Comparison of ENCODE assay signal across 18 mouse cellular contexts in genomic region chr3:124752571-124753118, GRCm38 (mm10).
A peak's percentile ranks its signal among the peaks of the same experiment; 100 is the strongest.
DNase-seq lines count a peak whose midpoint lies in the region; ATAC-seq lines count a peak whose summit lies in the region.
"Had no signal": no experiment of that assay in that cellular context is flagged by ENCODE, and none has a peak within 500 bp of the region (broad histone marks: within the 10 kb centered on the region; RNA-seq: fewer than 3 reads in every experiment).

No protein-coding gene starts in this region.

- no peaks in the 10 kb centered on the region for H3K9me3 ChIP-seq in kidney, embryonic 14.5 days (ENCODE audit: control insufficient read depth, low read length)
- no peaks in the 10 kb centered on the region for H3K9me3 ChIP-seq in limb, embryonic 11.5 days (ENCODE audit: control insufficient read depth, low read length)
- no peaks in the 10 kb centered on the region for H3K9me3 ChIP-seq in limb, embryonic 10.5 days (replicated peaks)
- H3K9me3 ChIP-seq in limb, embryonic 13.5 days, result no peaks in the 10 kb centered on the region
- H3K9me3 ChIP-seq: forebrain, embryonic 13.5 days; heart, embryonic 12.5 days; hindbrain, embryonic 10.5 days had no signal

- H3K4me2 ChIP-seq in kidney, embryonic 14.5 days (replicated peaks; ENCODE audit: low read depth, low read length), result no peak overlapping the region
- no peak overlapping the region for H3K4me2 ChIP-seq in limb, embryonic 11.5 days (ENCODE audit: low read depth, severe bottlenecking)
- no peak overlapping the region for H3K4me2 ChIP-seq in limb, embryonic 13.5 days (replicated peaks)
- H3K4me2 ChIP-seq: forebrain, embryonic 13.5 days; heart, embryonic 12.5 days; hindbrain, embryonic 14.5 days had no signal

- H3K36me3 ChIP-seq in kidney, embryonic 14.5 days (ENCODE audit: control insufficient read depth, insufficient read depth, low read length), result no peaks in the 10 kb centered on the region
- H3K36me3 ChIP-seq in limb, embryonic 11.5 days (ENCODE audit: control insufficient read depth, insufficient read depth, low read length), result no peaks in the 10 kb centered on the region
- no peaks in the 10 kb centered on the region for H3K36me3 ChIP-seq in limb, embryonic 10.5 days
- H3K36me3 ChIP-seq in limb, embryonic 13.5 days, result no peaks in the 10 kb centered on the region
- H3K36me3 ChIP-seq: heart, embryonic 12.5 days; hindbrain, embryonic 10.5 days had no signal

- H3K4me1 ChIP-seq in kidney, embryonic 14.5 days (ENCODE audit: control insufficient read depth, insufficient read depth, low read length), result no peaks in the 10 kb centered on the region
- H3K4me1 ChIP-seq in limb, embryonic 11.5 days (ENCODE audit: control insufficient read depth, insufficient read depth, low read length), result no peaks in the 10 kb centered on the region
- H3K4me1 ChIP-seq in limb, embryonic 10.5 days, result no peaks in the 10 kb centered on the region
- no peaks in the 10 kb centered on the region for H3K4me1 ChIP-seq in limb, embryonic 13.5 days
- H3K4me1 ChIP-seq: forebrain, embryonic 13.5 days; heart, embryonic 12.5 days; hindbrain, embryonic 10.5 days had no signal

- ATAC-seq in kidney, embryonic 14.5 days (ENCODE audit: low FRiP score, low TSS enrichment), result peak; percentile 75; the same call in 1 of the 2 replicates
- ATAC-seq in limb, embryonic 11.5 days (ENCODE audit: insufficient number of reproducible peaks, low FRiP score, low TSS enrichment, low read depth), result peak; percentile 40; the same call in 1 of the 2 replicates
- ATAC-seq in limb, embryonic 13.5 days (ENCODE audit: low FRiP score, low read depth), result 0 out of 2 replicates have a peak, but pooled peaks have one; percentile 15
- ATAC-seq: forebrain, embryonic 13.5 days; forebrain, postnatal 0 days had no signal

- H3K9ac ChIP-seq in kidney, embryonic 14.5 days (ENCODE audit: low read depth, low read length), result no peak overlapping the region
- H3K9ac ChIP-seq in limb, embryonic 11.5 days (ENCODE audit: low read length), result no peak overlapping the region
- no peak overlapping the region for H3K9ac ChIP-seq in limb, embryonic 13.5 days
- H3K9ac ChIP-seq: forebrain, embryonic 13.5 days; forebrain, postnatal 0 days; heart, embryonic 12.5 days; hindbrain, embryonic 14.5 days had no signal

- H3K27me3 ChIP-seq in kidney, embryonic 14.5 days (ENCODE audit: control insufficient read depth, insufficient read depth, low read length), result no peaks in the 10 kb centered on the region
- H3K27me3 ChIP-seq in limb, embryonic 11.5 days (ENCODE audit: control insufficient read depth, insufficient read depth, low read length), result no peaks in the 10 kb centered on the region
- no peaks in the 10 kb centered on the region for H3K27me3 ChIP-seq in limb, embryonic 10.5 days (ENCODE audit: low read depth, poor library complexity, severe bottlenecking)
- H3K27me3 ChIP-seq in limb, embryonic 13.5 days, result no peaks in the 10 kb centered on the region
- H3K27me3 ChIP-seq: forebrain, embryonic 13.5 days; heart, embryonic 12.5 days had no signal

- H3K27ac ChIP-seq in kidney, embryonic 14.5 days (ENCODE audit: low read depth, low read length), result no peak overlapping the region
- H3K27ac ChIP-seq in limb, embryonic 11.5 days (replicated peaks; ENCODE audit: low read depth, low read length), result no peak overlapping the region
- H3K27ac ChIP-seq in limb, embryonic 10.5 days, result no peak overlapping the region
- no peak overlapping the region for H3K27ac ChIP-seq in limb, embryonic 13.5 days
- H3K27ac ChIP-seq: forebrain, embryonic 13.5 days; gastrocnemius, adult 2 months; hindbrain, embryonic 10.5 days; hindbrain, embryonic 14.5 days had no signal

- DNase-seq in kidney, adult 11 months, result no peak
- DNase-seq in limb, embryonic 11.5 days (ENCODE audit: low spot score), result no peak
- no peak for DNase-seq in limb, embryonic 10.5 days (ENCODE audit: low spot score)
- DNase-seq in thymus, postnatal 36 days, result no peak
- no peak for DNase-seq in lung, postnatal 14 days
- DNase-seq: adrenal gland, postnatal 10 days; cerebellum, adult 11 months; cerebellum, adult 8-10 months; cerebellum, postnatal 14 days; forebrain, postnatal 0 days; gastrocnemius, adult 2 months; gastrocnemius, postnatal 25 days had no signal

- H3K4me3 ChIP-seq in kidney, embryonic 14.5 days (ENCODE audit: low read length), result no peak overlapping the region
- no peak overlapping the region for H3K4me3 ChIP-seq in limb, embryonic 11.5 days (ENCODE audit: low read depth, low read length)
- H3K4me3 ChIP-seq in limb, embryonic 10.5 days, result no peak overlapping the region
- no peak overlapping the region for H3K4me3 ChIP-seq in limb, embryonic 13.5 days
- H3K4me3 ChIP-seq: forebrain, embryonic 13.5 days; gastrocnemius, adult 2 months; heart, embryonic 12.5 days; hindbrain, embryonic 10.5 days had no signal

Comparison
In these comparisons a context has a peak if more than half of its experiments do, and no peak if none do; other contexts are left out.
1. ATAC-seq: peak in every context shown above with its lines; median percentile 75 in kidney, embryonic 14.5 days; 40 in limb, embryonic 11.5 days; 15 in limb, embryonic 13.5 days.